Mouse (Mus musculus): Measurements from ENCODE around the gene Olfr801.

- TF ChIP-seq POLR2A (IDR thresholded peaks at IDR 0.05; ENCODE audit: control insufficient read depth, low read depth, low read length) (no peak), CTCF (IDR thresholded peaks at IDR 0.05; ENCODE audit: control insufficient read depth, insufficient read depth, insufficient replicate concordance, low read depth, low read length) (no peak)
Observed at GRCm38 (mm10) chr10:129637184-129637583, 36.5 kb downstream of the Olfr801 start, which contains the start of gene Olfr799.
